ENCODE assay signal across 23 mouse cellular contexts in the genomic region with DNA sequence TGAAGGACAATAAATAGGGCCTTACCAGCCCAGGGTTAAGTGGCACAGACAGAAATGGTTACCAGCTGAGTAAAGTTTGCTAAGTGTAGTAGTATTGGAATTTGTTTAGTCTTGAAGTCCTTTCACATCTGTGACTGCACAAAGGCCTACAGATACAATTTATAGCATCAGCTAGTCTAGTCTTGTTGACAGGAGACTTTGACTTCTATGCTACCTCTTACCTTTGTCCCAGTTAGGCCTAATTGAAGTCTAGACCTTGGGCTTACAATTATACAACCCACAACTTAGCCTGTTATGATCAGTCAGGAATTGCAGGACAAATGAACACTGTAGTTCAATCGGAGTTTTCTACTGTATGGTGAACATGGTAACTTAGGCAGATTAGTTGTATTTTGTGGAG.
"Had no signal": no experiment of that assay in that cellular context is flagged by ENCODE, and none has a peak within 500 bp of the region (broad histone marks: within the 10 kb centered on the region; RNA-seq: fewer than 3 reads in every experiment).

No protein-coding gene starts in this region.

- DNase-seq: gastrocnemius, adult 2 months; gastrocnemius, postnatal 10 days; gastrocnemius, postnatal 25 days; heart, adult 18-20 months; heart, postnatal 4 days; kidney, adult 11 months; kidney, postnatal 14 days; layer of hippocampus, adult 9-11 months; layer of hippocampus, postnatal 36 days; left cerebral cortex, postnatal 4 days had no signal

- H3K27me3 ChIP-seq: heart, embryonic 12.5 days; hindbrain, embryonic 12.5 days; kidney, embryonic 15.5 days; limb, embryonic 13.5 days; limb, embryonic 15.5 days had no signal

- ATAC-seq: hindbrain, embryonic 16.5 days; inflammation-experienced regulatory T-cells, adult 6 months had no signal

- H3K9me3 ChIP-seq: heart, embryonic 10.5 days had no signal

- H3K27ac ChIP-seq: gastrocnemius, adult 2 months; heart, embryonic 10.5 days; hindbrain, embryonic 10.5 days; hindbrain, embryonic 12.5 days; hindbrain, embryonic 14.5 days; kidney, embryonic 15.5 days; kidney, postnatal 0 days; limb, embryonic 13.5 days; limb, embryonic 15.5 days; liver, embryonic 14.5 days had no signal

- H3K4me2 ChIP-seq: heart, embryonic 12.5 days; hindbrain, embryonic 12.5 days; hindbrain, embryonic 14.5 days; kidney, embryonic 15.5 days; limb, embryonic 13.5 days; limb, embryonic 15.5 days; liver, embryonic 11.5 days had no signal

- H3K4me1 ChIP-seq: heart, embryonic 10.5 days; hindbrain, embryonic 10.5 days; limb, embryonic 13.5 days; limb, embryonic 15.5 days had no signal

- H3K4me3 ChIP-seq: gastrocnemius, adult 2 months; heart, embryonic 10.5 days; heart, embryonic 12.5 days; hindbrain, embryonic 10.5 days; hindbrain, embryonic 12.5 days; kidney, embryonic 15.5 days; limb, embryonic 13.5 days; limb, embryonic 15.5 days had no signal

- H3K9ac ChIP-seq: heart, embryonic 12.5 days; hindbrain, embryonic 12.5 days; hindbrain, embryonic 14.5 days; kidney, embryonic 15.5 days; limb, embryonic 13.5 days; limb, embryonic 15.5 days; liver, embryonic 14.5 days had no signal
